Mouse (Mus musculus) adrenal gland, adult 8-10 months (tissue): ENCODE results near the gene Srd5a2. TPM values are rescaled to one million over a fixed set of nuclear protein-coding genes. Genes with fewer than 3 reads are reported as not detected.

Source experiments
- DNase-seq: peaks from one replicate; pipeline ENCODE4 v3.0.0; 2022
- total RNA-seq, 4 experiments: library from RNA; stranded (reverse); gene quantifications; 2 replicates each; pipeline ENCODE4 v1.2.4; 2022

Gene Srd5a2
- total RNA-seq, 4 experiments from 2014 or later, result 113 to 4,046 (median 2,061) TPM

DNA sequence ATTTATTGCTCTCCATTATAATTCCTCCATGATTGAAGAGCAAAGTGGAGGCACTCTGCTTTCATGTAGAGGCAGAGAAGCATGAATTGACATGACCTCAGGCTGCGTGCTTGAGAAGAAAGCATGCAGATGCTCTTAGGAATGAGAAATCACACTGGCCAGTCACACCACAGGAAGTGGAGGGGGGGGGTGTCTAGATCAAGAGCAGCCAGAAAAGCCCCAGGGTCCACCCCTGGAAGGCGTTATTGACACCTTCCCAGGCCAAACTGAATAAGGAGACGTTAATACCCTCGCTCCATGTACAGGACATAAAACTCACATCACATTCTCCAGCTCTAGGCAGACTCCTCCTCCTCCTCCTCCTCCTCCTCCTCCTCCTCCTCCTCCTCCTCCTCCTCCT lies 63.2 kb downstream of the Srd5a2 start:
- DNase-seq, result no peak

- DNase-seq, result no peak
Observed at GRCm38 (mm10) chr17:73982871-73983270, 64.8 kb downstream of the Srd5a2 start.

DNA sequence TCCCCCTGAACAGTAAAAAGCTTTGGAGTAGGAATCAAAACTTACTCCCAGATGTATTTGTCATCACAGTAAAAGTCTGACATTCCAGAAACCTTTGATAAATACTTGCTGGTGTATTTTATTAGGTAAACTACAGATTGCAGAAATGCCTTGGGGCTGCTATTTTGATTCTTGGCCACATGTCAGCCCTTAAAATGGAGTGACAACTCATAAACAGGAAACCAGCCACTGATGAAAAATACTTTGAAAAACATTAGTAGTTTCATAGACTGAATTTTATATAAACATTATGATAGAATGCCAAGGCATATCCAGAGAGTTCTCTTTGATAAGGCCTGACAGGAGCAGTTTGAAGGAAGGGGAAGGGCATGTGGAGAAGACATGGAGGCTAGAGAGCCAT lies 71.7 kb downstream of the Srd5a2 start:
- no peak for DNase-seq

- DNase-seq, result no peak
Observed at GRCm38 (mm10) chr17:73972648-73973047, 75.1 kb downstream of the Srd5a2 start.

DNA sequence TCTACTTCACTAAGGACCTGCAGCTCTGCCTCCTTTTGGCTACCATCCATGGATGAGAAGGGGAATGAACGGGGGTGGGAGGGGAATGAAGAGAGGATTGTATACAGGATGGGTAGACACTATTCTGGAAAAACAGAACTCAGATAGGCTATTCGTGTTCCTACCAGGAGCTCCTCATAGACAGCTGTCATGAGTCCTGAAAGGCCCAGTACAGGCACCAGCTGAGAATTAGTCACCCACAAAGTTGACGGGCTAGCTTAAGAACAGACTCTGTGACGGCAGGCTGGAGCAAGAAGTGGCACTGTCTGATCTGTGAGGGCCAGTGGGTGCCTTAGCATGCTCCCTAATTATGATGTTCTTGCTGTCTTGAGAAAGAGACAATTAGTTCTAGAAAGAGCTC lies 76.4 kb downstream of the Srd5a2 start:
- no peak for DNase-seq

- no peak for DNase-seq
Observed at GRCm38 (mm10) chr17:73970361-73971027, 77.2 kb downstream of the Srd5a2 start.

Other genes starting within 250 kb of the Srd5a2 start
- gene Ehd3, start 243.8 kb downstream of the Srd5a2 start, total RNA-seq, result 100 to 1,000 TPM in 1 of 4 experiments, 10 to 100 TPM in 3; 57.1 to 102 (median 78.3) TPM
- gene Xdh, start 97.7 kb downstream of the Srd5a2 start, total RNA-seq, result 100 to 1,000 TPM; 136 to 432 (median 285) TPM
- 10 to 100 TPM; 86.6 to 96.8 (median 91.1) TPM for gene Memo1, start 247.6 kb upstream of the Srd5a2 start, total RNA-seq